Mouse (Mus musculus) telencephalon, adult 2 months (tissue): ENCODE measurements around the gene Ttyh2.

ENCODE experiments used
- DNase-seq: peaks from one replicate; pipeline ENCODE4 v3.0.0-alpha.2; 2011; ENCODE audit warnings: low read depth, low spot score

Gene Ttyh2

GRCm38 (mm10) chr11:114704071-114704913 lies 29.1 kb downstream of the Ttyh2 start:
- peak; percentile 73 for DNase-seq

GRCm38 (mm10) chr11:114706358-114706757 lies 31.1 kb downstream of the Ttyh2 start:
- DNase-seq, result no peak

DNA sequence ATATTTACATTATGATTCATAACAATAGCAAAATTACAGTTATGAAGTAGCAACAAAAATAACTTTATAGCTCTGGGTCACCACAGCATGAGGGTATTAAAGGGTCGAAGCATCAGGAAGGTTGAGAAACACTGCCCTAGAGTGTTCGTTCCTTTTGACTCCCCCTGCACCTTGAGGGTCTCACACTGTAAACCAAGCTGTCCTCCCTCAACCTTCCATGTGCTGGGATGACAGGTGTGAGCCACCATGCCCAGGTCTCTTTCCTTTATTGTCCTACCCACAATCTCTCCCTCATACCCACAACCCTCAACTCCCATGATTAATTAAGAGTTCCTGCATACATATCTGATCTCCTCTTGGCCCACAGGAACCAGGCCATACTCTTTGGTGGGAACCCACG lies 36.2 kb downstream of the Ttyh2 start:
- DNase-seq, result no peak

- no peak for DNase-seq
Measured at GRCm38 (mm10) chr11:114711861-114712260, 36.6 kb downstream of the Ttyh2 start.

DNA sequence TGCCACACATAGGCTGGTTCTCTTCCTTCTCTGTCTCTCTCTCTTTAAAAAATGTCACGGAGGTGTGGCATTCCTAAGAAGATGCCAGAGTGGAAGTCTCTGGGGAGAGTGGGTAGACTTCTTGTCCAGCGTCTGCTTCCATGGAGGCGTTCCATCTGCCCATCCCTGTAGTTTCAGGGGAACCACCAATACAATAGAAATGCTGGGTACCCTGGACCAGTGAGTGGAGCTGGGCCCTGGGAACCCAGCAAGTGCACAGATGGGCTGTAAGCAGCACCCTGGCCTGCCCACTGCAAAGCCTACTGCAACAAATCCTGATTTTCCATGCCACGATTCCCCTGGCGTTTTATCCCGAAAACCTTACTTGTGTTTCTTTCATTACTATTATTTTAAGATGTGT lies 39.3 kb downstream of the Ttyh2 start:
- DNase-seq, result peak; percentile 44

- no peak for DNase-seq
Measured at GRCm38 (mm10) chr11:114715531-114715930, 40.3 kb downstream of the Ttyh2 start.

DNA sequence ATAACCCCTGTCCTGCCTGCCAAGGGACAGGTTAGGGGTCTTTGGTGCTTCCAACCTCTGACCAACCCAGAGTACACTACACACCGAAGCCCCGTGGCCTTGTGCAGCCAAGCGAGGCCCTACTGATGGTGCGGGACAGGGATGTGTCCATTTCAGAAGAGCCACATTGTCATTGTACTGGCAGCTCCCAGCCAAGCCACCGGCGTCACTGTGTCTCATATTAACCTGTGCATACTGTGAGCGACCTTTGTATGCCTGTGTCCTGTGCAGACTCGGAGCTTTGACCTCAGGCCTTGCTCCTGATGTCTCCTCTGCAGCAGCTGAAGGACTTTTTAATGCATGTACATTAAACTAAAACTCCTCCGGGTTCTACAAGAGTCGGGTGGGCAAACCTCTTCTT lies 45.3 kb downstream of the Ttyh2 start:
- no peak for DNase-seq

DNA sequence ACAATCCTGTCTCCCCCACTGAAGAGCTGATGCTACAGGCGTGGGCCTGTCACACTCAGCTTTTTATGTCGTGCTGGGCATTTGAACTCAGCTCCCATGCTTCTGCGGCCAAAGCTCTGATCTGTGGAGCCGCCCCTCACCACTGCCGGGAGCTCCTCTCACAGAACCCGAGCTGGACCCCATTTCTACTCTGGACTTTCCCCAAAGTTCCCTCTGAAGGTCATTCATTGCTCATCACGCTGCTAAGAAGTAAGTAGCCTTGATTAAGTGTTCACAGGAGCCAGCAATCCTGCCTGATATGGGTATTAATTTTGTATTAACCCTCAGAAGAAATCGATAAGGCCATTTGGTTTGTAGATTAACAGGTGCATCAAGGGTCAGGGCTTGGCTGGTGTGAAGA lies 47.2 kb downstream of the Ttyh2 start:
- no peak for DNase-seq

DNA sequence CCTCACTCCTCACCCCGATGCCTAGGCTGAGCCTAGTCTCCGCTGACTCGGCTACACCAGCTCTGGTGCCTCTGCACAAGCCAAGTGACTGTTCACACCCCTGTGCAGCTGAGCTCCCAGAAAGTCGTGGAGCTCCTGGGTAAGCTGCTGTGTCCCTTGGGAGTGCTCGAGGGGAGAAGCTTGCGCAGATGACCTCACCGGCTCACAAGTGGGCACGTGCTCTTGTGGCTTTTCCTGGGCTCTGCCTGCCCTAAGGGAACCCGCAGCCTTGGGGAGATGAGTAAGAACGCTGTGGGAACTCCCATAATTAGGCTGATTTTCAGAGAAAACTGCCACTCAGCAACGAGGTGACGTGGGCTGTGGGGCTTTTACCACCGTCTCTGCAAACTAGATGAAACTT lies 47.8 kb downstream of the Ttyh2 start:
- DNase-seq, result no peak

- no peak for DNase-seq
Measured at GRCm38 (mm10) chr11:114724787-114725590, 49.8 kb downstream of the Ttyh2 start.

DNA sequence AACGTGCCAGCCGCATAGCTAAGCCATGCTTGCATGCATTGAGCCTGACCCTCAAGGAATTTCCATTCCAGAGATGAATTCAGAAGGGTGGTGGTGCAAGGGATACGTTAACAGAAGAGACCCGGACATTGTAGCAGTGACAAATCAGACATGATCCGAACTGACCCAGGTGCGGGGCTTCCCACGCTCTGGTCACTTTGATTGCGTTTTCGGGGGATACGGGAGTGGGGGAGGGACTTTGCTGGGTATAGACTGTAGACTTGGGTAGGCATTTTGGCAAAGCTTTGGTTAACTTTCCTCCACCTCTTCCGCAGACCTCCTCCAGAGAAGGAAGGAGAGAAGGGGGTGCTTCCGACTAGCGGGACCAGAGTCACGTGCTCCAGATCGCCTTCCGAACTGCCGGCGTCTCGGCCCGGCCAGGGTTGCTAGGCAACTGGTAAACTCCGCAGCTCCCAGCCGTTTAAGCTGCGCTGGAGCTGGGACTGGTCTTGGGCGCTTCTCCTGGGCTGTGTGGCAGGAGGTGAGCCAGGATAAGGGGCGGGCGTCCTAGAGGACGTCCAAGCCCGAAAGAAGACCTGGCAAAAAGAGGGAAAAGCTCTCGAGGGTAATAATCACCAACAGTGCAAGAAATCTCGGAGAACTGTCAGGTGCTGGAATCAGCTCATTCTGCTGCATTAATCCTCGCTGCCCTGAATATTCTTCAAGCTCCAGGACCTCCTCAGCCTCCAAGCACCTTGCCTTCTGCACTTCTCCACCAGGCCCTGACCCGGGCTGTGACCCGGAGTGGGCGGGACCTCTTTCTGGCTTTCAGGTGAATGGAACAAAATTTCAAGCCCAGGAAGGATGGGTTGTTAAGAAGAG lies 52.0 kb downstream of the Ttyh2 start, which contains the start of gene Dnaic2:
TSS of gene Dnaic2 (plus strand) at position 444 of the 861 bp plus-strand sequence.
- peak; percentile 58 for DNase-seq

DNA sequence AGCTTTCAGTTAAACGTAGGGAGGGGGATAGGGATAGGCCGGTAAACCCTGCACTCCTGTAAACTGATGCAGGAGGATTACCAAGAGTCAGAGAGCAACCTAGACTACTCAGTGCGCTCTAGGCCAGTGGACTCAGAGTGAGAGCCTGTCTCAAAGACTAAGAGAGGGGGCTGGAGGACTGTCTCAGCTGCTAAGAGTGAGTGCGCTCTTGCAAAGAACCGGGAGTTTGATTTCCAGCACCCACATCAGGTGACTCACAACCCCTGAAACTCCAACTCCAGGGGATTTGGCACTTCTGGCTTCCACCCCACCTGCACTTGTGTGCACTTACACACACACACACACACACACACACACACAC lies 52.6 kb downstream of the Ttyh2 start:
- no peak for DNase-seq

DNA sequence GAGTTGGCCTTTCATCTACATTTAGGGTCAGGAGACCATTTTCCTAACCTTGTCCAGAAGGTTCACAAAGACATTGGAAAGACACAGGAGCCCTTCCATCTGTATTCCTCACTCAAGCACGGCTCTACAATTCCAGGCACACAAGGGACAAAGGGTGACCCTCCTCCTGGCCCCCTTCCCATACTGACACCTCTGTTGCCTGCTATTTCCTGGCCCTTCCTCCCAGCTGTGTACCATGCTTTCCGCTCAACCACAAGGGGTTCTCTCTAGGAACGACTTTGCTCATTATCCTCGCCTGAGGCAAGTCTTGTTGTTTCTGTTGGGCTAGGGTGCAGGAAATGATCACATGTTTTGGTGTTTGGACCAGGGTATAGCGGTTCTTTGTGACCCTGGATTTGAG lies 53.1 kb downstream of the Ttyh2 start:
- no peak for DNase-seq

GRCm38 (mm10) chr11:114729832-114730363 lies 54.7 kb downstream of the Ttyh2 start:
- DNase-seq, result no peak

- DNase-seq, result no peak
Measured at GRCm38 (mm10) chr11:114731711-114732110, 56.5 kb downstream of the Ttyh2 start.

DNA sequence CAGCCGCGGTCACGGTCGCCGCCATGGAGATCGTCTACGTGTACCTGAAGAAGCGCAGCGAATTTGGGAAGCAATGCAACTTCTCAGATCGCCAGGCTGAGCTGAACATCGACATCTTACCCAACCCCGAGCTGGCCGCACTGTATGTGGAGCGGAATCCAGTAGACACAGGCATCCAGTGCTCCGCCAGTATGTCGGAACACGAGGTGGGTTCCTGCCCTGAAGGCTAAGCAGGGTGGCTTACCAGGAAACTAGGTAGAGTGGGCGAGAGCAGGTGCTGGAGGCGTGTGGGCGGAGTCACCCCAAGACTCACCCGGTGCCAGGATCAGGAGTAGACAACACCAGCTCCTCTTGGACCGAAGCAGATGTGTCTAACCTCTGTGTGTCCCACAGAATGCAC lies 57.7 kb downstream of the Ttyh2 start:
- no peak for DNase-seq

DNA sequence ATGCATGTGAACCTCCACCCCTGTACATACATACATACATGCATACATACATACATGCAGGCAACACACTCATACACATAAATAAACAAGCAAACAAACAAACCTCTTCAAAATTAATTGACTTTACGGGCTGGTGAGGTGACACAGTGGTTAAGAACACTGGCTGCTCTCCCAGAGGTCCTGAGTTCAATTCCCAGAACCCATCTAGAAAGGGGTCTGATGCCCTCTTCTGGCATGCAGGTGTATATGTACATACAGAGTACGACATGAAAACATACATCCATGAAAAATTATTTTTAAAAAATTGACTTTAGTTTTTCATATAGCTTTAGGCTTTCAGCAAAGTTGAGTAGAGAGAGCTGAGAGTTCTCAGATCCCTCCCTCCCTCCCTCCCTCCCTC lies 60.9 kb downstream of the Ttyh2 start:
- DNase-seq, result no peak

DNA sequence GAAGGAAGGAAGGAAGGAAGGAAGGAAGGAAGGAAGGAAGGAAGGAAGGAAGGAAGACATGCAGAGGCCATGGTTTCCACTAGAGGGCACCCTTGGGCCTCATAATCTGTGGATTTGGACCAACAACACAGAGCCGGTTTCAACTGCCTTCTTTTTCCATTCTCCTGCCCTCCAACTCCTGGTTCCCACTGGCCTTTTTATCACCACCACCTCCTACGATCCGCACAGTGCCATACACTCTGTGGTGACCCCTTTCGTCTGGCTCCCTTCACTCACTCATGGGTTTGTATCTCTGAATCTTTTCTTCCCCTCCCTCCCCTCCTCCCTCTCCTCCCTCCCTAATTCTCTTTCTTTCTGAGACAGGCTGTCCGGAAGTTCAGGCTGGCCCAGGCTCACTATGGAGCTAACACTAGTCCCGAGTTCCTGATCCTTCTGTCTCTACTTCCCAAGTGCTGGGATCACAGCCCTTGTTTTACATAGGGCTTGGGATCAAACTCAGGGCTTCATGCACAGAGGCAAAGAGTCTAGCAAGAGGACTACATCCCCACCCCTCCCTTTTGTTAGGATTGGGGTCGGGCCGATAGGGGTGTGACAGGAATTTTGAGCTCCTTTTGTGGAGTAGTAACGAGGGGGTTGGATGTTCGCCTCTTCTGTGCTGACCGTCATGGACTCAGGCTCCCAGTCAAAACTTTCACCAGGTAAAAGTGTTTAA lies 61.8 kb downstream of the Ttyh2 start:
- no peak for DNase-seq

DNA sequence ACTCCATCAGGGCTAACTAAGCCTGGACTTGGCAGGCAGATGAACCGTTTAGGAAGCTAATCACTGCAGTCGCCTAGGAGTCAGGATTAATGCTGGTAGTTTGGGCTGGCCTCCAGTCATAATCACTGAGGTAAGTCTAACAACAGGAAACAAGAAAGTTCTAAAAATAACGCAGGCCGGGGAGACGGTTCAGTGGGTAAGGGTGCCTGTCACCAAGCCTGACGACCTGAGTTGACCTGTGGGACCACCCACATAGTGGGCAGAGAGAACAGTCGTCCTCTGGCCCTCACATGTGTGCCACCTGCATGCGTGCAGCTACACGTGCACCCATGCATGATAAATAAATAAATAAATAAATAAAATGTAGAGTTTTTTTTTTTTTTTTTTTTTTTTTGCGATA lies 65.4 kb downstream of the Ttyh2 start:
- no peak for DNase-seq

DNA sequence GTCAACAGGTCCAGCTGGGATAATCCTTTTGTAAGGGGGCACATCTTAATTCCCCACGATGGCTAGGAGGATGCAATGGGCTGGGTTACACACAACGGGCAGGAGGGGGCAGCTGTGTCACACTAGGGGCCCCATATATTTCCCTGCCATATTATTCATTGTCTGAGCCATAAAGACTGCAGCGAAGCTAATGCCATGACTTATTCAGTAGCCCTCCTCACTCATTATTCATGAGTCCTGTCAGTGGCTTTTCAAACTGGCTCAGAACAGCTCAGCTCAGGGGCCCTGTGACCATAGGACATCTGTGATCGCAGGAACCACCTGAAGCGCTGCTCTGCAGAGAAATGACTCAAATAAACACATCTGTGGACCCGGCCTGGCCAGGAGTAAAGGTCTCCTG lies 66.2 kb downstream of the Ttyh2 start:
- no peak for DNase-seq

DNA sequence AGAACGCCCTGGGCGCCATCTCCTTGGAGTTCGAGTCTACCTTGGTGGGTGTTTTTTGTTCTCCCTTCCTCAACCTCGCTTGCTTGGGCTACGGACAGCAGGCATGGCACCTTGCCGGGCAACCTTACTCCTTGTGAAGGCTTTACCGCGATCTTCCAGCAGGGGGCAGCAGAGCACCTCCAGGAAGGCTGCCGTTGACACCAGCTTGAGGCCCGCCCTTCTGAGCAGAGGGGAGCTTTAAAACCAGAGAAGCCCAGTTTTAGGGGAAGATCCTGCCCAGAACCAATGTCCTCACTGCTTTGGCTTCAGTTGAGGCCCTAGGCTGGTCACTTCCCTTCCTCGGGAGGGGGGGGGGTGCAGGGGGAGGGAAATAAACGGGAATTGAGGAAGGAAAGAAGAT lies 69.9 kb downstream of the Ttyh2 start:
- DNase-seq, result no peak
